In genomic region chr1:188111552-188111951, GRCm38 (mm10) we compare ENCODE assay signal across 11 mouse cellular contexts.
"Had no signal": no experiment of that assay in that cellular context is flagged by ENCODE, and none has a peak within 500 bp of the region (broad histone marks: within the 10 kb centered on the region; RNA-seq: fewer than 3 reads in every experiment).

No protein-coding gene starts in this region.

- H3K27ac ChIP-seq: left cerebral cortex, adult 2 months; liver, embryonic 13.5 days had no signal

- H3K9ac ChIP-seq: liver, embryonic 13.5 days had no signal

- H3K4me3 ChIP-seq: left cerebral cortex, adult 2 months; liver, embryonic 13.5 days had no signal

- DNase-seq: kidney, postnatal 14 days; layer of hippocampus, postnatal 36 days; liver, embryonic 13.5 days; lung, adult 2 months; lung, postnatal 14 days; lung, postnatal 4 days; midbrain, embryonic 14.5 days; thymus, adult 18-20 months; thymus, postnatal 36 days had no signal

- H3K27me3 ChIP-seq: liver, embryonic 13.5 days had no signal

- H3K36me3 ChIP-seq: liver, embryonic 13.5 days had no signal

- H3K4me2 ChIP-seq: liver, embryonic 13.5 days; midbrain, embryonic 11.5 days had no signal

- H3K9me3 ChIP-seq: liver, embryonic 13.5 days had no signal
